Mouse (Mus musculus): Measurements from ENCODE around the gene Specc1l. TPM values are rescaled to one million over a fixed set of nuclear protein-coding genes. Genes with fewer than 3 reads are reported as not detected.
"Not testable (repeated sequence)": the region's sequence is repeated elsewhere in the genome, so short reads cannot be mapped to it uniquely, and the experiment has no call there.

Specc1l gene
- polyA plus RNA-seq, 1 experiment from 2014 or later, result 24.8 TPM

DNA sequence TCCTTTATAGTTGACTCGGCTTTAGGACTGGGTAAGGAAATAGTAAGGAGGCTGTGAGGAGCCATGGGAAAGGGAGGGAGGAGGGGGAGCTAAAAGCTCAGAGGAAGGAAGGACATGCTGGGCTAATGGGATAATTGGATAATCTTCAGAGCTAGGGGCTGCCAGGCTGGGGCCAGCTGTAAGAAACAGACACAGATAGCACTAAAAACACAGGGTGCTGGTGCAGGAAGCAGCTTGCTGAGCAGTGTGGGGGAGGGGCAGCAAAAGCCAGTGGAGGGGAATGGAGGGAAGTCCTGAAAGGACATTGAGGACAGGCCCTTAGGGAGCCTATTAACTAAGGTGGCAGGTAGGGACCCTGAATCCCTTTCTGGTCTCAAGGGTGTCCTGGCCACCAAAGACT is 132.7 kb downstream of the Specc1l start:
- DNase-seq (ENCODE audit: low spot score); H3K36me3 ChIP-seq (ENCODE audit: control insufficient read depth, insufficient read depth, low read length); H3K9me3 ChIP-seq (ENCODE audit: control insufficient read depth, low read length); H3K4me2 ChIP-seq (ENCODE audit: low read length); H3K27me3 ChIP-seq (replicated peaks; ENCODE audit: control insufficient read depth, insufficient read depth, low read length); H3K4me1 ChIP-seq (replicated peaks; ENCODE audit: control insufficient read depth, insufficient read depth, low read length); H3K9ac ChIP-seq (ENCODE audit: low read length); H3K4me3 ChIP-seq (ENCODE audit: low read depth, low read length); H3K27ac ChIP-seq (ENCODE audit: low read depth): not testable (repeated sequence)
- WGBS, result 54% methylated on average over 1 of the region's 1 CpGs
- ATAC-seq (replicated peaks; ENCODE audit: low FRiP score, low TSS enrichment, low read depth), result 0 out of 2 replicates have a peak, but pooled peaks have one; percentile 47

DNA sequence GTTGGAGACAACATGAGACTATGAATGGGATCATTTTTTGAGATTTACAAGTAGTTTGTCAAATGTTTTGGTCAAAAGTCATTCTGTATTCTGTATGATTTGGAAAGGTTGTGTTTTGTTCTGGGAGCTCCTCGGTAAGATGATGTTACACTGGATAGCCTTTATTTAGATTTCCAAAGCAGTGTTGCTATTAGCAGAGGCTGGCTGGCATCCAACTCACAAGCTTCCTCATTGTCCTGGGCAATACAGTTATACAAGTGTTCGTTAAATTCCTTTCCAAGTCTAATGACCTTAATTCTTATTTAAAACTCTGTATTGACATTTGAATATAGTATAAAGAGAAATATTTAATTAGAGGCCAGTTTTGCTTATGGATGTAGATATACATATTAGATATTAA is 133.4 kb downstream of the Specc1l start:
- DNase-seq (ENCODE audit: low spot score), result no peak
- Histone ChIP-seq H3K36me3 (ENCODE audit: control insufficient read depth, insufficient read depth, low read length) (no peaks in the 10 kb centered on the region), H3K4me1 (replicated peaks; ENCODE audit: control insufficient read depth, insufficient read depth, low read length) (no peaks in the 10 kb centered on the region), H3K27me3 (replicated peaks; ENCODE audit: control insufficient read depth, insufficient read depth, low read length) (no peaks in the 10 kb centered on the region), H3K4me3 (ENCODE audit: low read depth, low read length) (no peak overlapping the region), H3K4me2 (ENCODE audit: low read length) (no peak overlapping the region), H3K9ac (ENCODE audit: low read length) (no peak overlapping the region), H3K9me3 (ENCODE audit: control insufficient read depth, low read length) (no peaks in the 10 kb centered on the region), H3K27ac (ENCODE audit: low read depth) (no peak overlapping the region)
- WGBS, result 47% methylated on average over 2 of the region's 2 CpGs
- ATAC-seq (replicated peaks; ENCODE audit: low FRiP score, low TSS enrichment, low read depth), result no peak

DNA sequence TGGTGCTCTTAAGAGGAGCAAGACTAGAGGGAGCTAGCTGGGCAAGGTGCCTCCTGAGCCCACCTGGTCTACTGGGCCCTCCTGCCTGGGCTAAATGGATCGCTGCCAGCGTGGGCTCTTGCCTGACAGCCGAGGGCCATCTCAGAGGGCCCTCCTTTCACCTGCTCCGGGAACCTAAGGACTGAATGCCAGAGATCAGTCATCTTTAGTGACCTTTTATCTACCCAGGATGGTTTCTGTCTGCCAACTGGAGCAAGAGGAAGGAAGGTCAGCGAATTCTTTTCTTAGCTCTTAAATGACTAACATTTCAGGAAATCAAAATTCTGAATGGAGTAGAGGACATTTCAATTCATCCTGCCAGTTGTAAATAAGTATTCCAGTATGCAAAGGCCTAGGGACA is 138.7 kb downstream of the Specc1l start:
- Histone ChIP-seq H3K36me3 (ENCODE audit: control insufficient read depth, insufficient read depth, low read length) (no peaks in the 10 kb centered on the region), H3K4me3 (ENCODE audit: low read depth, low read length) (no peak overlapping the region), H3K9me3 (ENCODE audit: control insufficient read depth, low read length) (no peaks in the 10 kb centered on the region), H3K4me1 (replicated peaks; ENCODE audit: control insufficient read depth, insufficient read depth, low read length) (no peaks in the 10 kb centered on the region), H3K27me3 (replicated peaks; ENCODE audit: control insufficient read depth, insufficient read depth, low read length) (no peaks in the 10 kb centered on the region), H3K9ac (ENCODE audit: low read length) (no peak overlapping the region), H3K4me2 (ENCODE audit: low read length) (no peak overlapping the region), H3K27ac (ENCODE audit: low read depth) (no peak overlapping the region)
- WGBS, result 83% methylated on average over 5 of the region's 5 CpGs
- ATAC-seq (replicated peaks; ENCODE audit: low FRiP score, low TSS enrichment, low read depth) (no peak), DNase-seq (ENCODE audit: low spot score) (no peak)

DNA sequence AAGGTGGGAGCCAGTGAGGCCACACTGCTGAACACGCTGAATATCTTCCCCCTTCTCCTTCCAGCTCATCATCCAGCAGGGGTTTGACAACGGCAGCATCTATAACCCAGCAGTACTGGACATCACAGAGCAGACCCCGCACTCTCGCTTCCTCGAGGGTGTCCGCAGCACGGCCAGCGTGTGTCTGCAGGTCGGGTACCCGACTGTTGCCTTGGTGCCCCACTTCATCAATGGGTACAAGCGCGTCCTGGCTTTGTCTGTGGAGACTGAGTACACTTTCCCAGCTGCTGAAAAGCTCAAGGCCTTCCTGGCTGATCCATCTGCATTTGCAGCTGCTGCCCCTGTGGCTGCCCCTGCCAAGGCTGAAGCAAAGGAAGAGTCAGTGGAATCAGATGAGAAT is 140.7 kb downstream of the Specc1l start:
- H3K4me2 ChIP-seq (ENCODE audit: low read length), result no peak overlapping the region
- H3K27ac ChIP-seq (ENCODE audit: low read depth), result no peak overlapping the region
- H3K9ac ChIP-seq (ENCODE audit: low read length), result no peak overlapping the region
- WGBS, result 94% methylated on average over 12 of the region's 12 CpGs
- H3K4me1 ChIP-seq (replicated peaks; ENCODE audit: control insufficient read depth, insufficient read depth, low read length), result no peaks in the 10 kb centered on the region
- ATAC-seq (replicated peaks; ENCODE audit: low FRiP score, low TSS enrichment, low read depth) (no peak), DNase-seq (ENCODE audit: low spot score) (no peak)
- H3K27me3 ChIP-seq (replicated peaks; ENCODE audit: control insufficient read depth, insufficient read depth, low read length), result no peaks in the 10 kb centered on the region
- H3K36me3 ChIP-seq (ENCODE audit: control insufficient read depth, insufficient read depth, low read length), result no peaks in the 10 kb centered on the region
- no peaks in the 10 kb centered on the region for H3K9me3 ChIP-seq (ENCODE audit: control insufficient read depth, low read length)
- H3K4me3 ChIP-seq (ENCODE audit: low read depth, low read length), result no peak overlapping the region

DNA sequence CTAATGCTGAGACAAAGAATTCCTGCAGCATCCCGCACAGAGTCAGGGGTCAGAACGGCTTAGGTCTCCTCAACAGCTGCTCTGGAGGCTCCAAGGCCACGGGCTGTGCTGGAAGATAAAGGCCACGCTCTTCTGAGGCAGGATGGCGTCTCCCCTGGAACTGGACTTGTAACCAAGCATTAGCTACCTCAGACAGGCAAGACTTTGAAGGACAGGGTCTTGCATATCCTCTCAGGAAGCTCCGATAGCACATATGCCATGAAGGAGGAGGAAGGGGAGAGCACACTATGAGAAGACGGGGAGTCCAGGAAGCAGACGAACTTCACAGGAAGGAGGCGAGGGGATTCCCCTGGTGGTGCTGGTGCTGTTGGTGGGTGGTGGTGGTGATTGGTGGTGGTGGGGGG is 142.0 kb downstream of the Specc1l start:
- 65% methylated on average over 7 of the region's 9 CpGs for WGBS
- not testable (repeated sequence) for H3K9ac ChIP-seq (ENCODE audit: low read length); H3K4me1 ChIP-seq (replicated peaks; ENCODE audit: control insufficient read depth, insufficient read depth, low read length); H3K27me3 ChIP-seq (replicated peaks; ENCODE audit: control insufficient read depth, insufficient read depth, low read length); H3K36me3 ChIP-seq (ENCODE audit: control insufficient read depth, insufficient read depth, low read length); ATAC-seq (replicated peaks; ENCODE audit: low FRiP score, low TSS enrichment, low read depth); H3K4me3 ChIP-seq (ENCODE audit: low read depth, low read length); H3K4me2 ChIP-seq (ENCODE audit: low read length); H3K9me3 ChIP-seq (ENCODE audit: control insufficient read depth, low read length); H3K27ac ChIP-seq (ENCODE audit: low read depth)
- DNase-seq (ENCODE audit: low spot score), result peak; percentile 43

DNA sequence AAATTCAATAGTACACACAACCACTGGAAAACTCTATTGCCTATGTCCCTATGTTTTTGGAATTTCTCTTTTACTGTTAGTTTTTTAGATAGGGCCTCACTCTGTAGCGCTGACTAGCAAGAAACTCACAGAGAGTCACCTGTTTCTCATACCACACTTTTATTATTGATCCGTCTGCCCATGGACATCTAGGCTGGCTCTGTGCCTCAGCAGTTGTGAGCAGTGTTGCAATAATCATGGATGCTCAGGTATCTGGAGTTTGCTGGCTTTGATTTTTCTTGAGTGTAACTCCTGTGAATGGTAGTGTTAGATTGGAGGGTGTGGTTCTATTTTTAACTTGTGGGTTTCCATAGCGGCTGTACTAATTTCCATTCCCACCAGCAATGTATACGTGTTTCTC is 143.5 kb downstream of the Specc1l start:
- H3K27ac ChIP-seq (ENCODE audit: low read depth), result no peak overlapping the region
- H3K9ac ChIP-seq (ENCODE audit: low read length), result no peak overlapping the region
- 74% methylated on average over 4 of the region's 4 CpGs for WGBS
- no peak overlapping the region for H3K4me3 ChIP-seq (ENCODE audit: low read depth, low read length)
- H3K27me3 ChIP-seq (replicated peaks; ENCODE audit: control insufficient read depth, insufficient read depth, low read length), result no peaks in the 10 kb centered on the region
- ATAC-seq (replicated peaks; ENCODE audit: low FRiP score, low TSS enrichment, low read depth) (no peak), DNase-seq (ENCODE audit: low spot score) (no peak)
- no peaks in the 10 kb centered on the region for H3K4me1 ChIP-seq (replicated peaks; ENCODE audit: control insufficient read depth, insufficient read depth, low read length)
- no peak overlapping the region for H3K4me2 ChIP-seq (ENCODE audit: low read length)
- no peaks in the 10 kb centered on the region for H3K36me3 ChIP-seq (ENCODE audit: control insufficient read depth, insufficient read depth, low read length)
- H3K9me3 ChIP-seq (ENCODE audit: control insufficient read depth, low read length), result no peaks in the 10 kb centered on the region

Other genes starting within 250 kb of the Specc1l start
- gene Gnaz, start 244.9 kb upstream of the Specc1l start, polyA plus RNA-seq (2014; fragmentation: Nextera tagmentation; extraction: Ambion mirVana), result 3.9 and 4.6 TPM in 2 replicates
- not detected in 2 replicates for gene Rsph14, start 179.5 kb upstream of the Specc1l start, polyA plus RNA-seq (2014; fragmentation: Nextera tagmentation; extraction: Ambion mirVana)
- gene Rab36, start 175.0 kb upstream of the Specc1l start, polyA plus RNA-seq (2014; fragmentation: Nextera tagmentation; extraction: Ambion mirVana), result 8.2 and 8.9 TPM in 2 replicates
- 11.3 and 14.4 TPM in 2 replicates for gene Bcr, start 151.5 kb upstream of the Specc1l start, polyA plus RNA-seq (2014; fragmentation: Nextera tagmentation; extraction: Ambion mirVana)
- gene Adora2a, start 104.8 kb downstream of the Specc1l start, polyA plus RNA-seq (2014; fragmentation: Nextera tagmentation; extraction: Ambion mirVana), result 3.0 and 4.0 TPM in 2 replicates
- gene Upb1, start 189.0 kb downstream of the Specc1l start, polyA plus RNA-seq (2014; fragmentation: Nextera tagmentation; extraction: Ambion mirVana), result 0.13 and 0.38 TPM in 2 replicates